Comparison of ENCODE assay signal across 7 mouse cellular contexts in genomic region chr4:86612289-86612620, GRCm38 (mm10). TPM values are rescaled to one million over a fixed set of nuclear protein-coding genes. Genes with fewer than 3 reads are reported as not detected.
DNase-seq lines count a peak whose midpoint lies in the region; ATAC-seq and TF ChIP-seq lines count a peak whose summit lies in the region.

No protein-coding gene starts in this region.

- no peak for TF ChIP-seq CTCF in lung, postnatal 0 days (IDR thresholded peaks at IDR 0.05)

- H3K4me2 ChIP-seq in lung, postnatal 0 days (replicated peaks; ENCODE audit: low read depth, low read length), result peak overlapping the region; percentile 44
- H3K4me2 ChIP-seq in limb, embryonic 13.5 days (replicated peaks), result peak overlapping the region; percentile 82
- peak overlapping the region; percentile 53 for H3K4me2 ChIP-seq in stomach, embryonic 15.5 days

- no peaks in the 10 kb centered on the region for H3K27me3 ChIP-seq in lung, postnatal 0 days (replicated peaks; ENCODE audit: insufficient read depth, low read length)
- H3K27me3 ChIP-seq in erythroblast, embryonic 14.5 days (ENCODE audit: control insufficient read depth), result peaks cover 5% of the 10 kb centered on the region; the same call in 1 of the 2 replicates
- H3K27me3 ChIP-seq in limb, embryonic 13.5 days, result no peaks in the 10 kb centered on the region
- no peaks in the 10 kb centered on the region for H3K27me3 ChIP-seq in stomach, embryonic 15.5 days (replicated peaks)

- no peak; the same call in 1 of the 2 replicates for TF ChIP-seq EP300 in lung, postnatal 0 days (IDR thresholded peaks at IDR 0.05)

- peak overlapping the region; percentile 79 for H3K4me3 ChIP-seq in lung, postnatal 0 days (ENCODE audit: low read depth, low read length)
- peak overlapping the region; percentile 90 for H3K4me3 ChIP-seq in erythroblast, embryonic 14.5 days (replicated peaks)
- H3K4me3 ChIP-seq in limb, embryonic 13.5 days, result peak overlapping the region; percentile 91
- H3K4me3 ChIP-seq in stomach, embryonic 15.5 days (replicated peaks), result peak overlapping the region; percentile 90

- H3K4me1 ChIP-seq in lung, postnatal 0 days (ENCODE audit: insufficient read depth, low read depth, low read length), result no peaks in the 10 kb centered on the region
- H3K4me1 ChIP-seq in erythroblast, embryonic 14.5 days (ENCODE audit: control insufficient read depth), result peaks cover 34% of the 10 kb centered on the region
- H3K4me1 ChIP-seq in limb, embryonic 13.5 days, result peaks cover 6% of the 10 kb centered on the region
- peaks cover 4% of the 10 kb centered on the region; the same call in 1 of the 2 replicates for H3K4me1 ChIP-seq in stomach, embryonic 15.5 days

- peak; percentile 14; the same call in 1 of the 2 replicates for ATAC-seq in lung, postnatal 0 days
- no peak; the same call in 1 of the 2 replicates for ATAC-seq in limb, embryonic 13.5 days (ENCODE audit: low FRiP score, low read depth)
- no peak for ATAC-seq in stomach, embryonic 15.5 days (ENCODE audit: insufficient read depth, low FRiP score, low read depth)
- ATAC-seq in megakaryocyte progenitor cell, adult 5-6 weeks (replicated peaks; ENCODE audit: poor library complexity), result no peak

- WGBS in lung, postnatal 0 days, result 25% methylated on average over 8 of the region's 8 CpGs
- WGBS in limb, embryonic 13.5 days, result 39% methylated on average over 8 of the region's 8 CpGs
- WGBS in stomach, embryonic 15.5 days, result 34% methylated on average over 8 of the region's 8 CpGs

- peak overlapping the region; percentile 52; the same call in 1 of the 2 replicates for H3K9ac ChIP-seq in lung, postnatal 0 days (replicated peaks; ENCODE audit: low read depth)
- peak overlapping the region; percentile 50 for H3K9ac ChIP-seq in limb, embryonic 13.5 days
- peak overlapping the region; percentile 9; the same call in 1 of the 2 replicates for H3K9ac ChIP-seq in stomach, embryonic 15.5 days

- peak overlapping the region; percentile 84 for H3K27ac ChIP-seq in lung, postnatal 0 days (ENCODE audit: low read length)
- H3K27ac ChIP-seq in limb, embryonic 13.5 days, result peak overlapping the region; percentile 74; the same call in 1 of the 2 replicates
- H3K27ac ChIP-seq in stomach, embryonic 15.5 days, result 0 out of 2 replicates have a peak overlapping the region, but pooled peaks have one; percentile 9

- DNase-seq in lung, postnatal 0 days (ENCODE audit: low spot score), result no peak
- no peak for DNase-seq in lung, postnatal 25 days (ENCODE audit: low spot score)
- DNase-seq in layer of hippocampus, adult 11-12 months (ENCODE audit: low spot score), result no peak

- no peaks in the 10 kb centered on the region for H3K9me3 ChIP-seq in lung, postnatal 0 days (ENCODE audit: low read length)
- no peaks in the 10 kb centered on the region for H3K9me3 ChIP-seq in erythroblast, embryonic 14.5 days (ENCODE audit: control insufficient read depth, low read length)
- no peaks in the 10 kb centered on the region for H3K9me3 ChIP-seq in limb, embryonic 13.5 days
- H3K9me3 ChIP-seq in stomach, embryonic 15.5 days, result no peaks in the 10 kb centered on the region

- H3K36me3 ChIP-seq in lung, postnatal 0 days (ENCODE audit: insufficient read depth, low read length), result no peaks in the 10 kb centered on the region
- H3K36me3 ChIP-seq in erythroblast, embryonic 14.5 days (ENCODE audit: control insufficient read depth), result peaks cover 24% of the 10 kb centered on the region
- 0 out of 2 replicates have a peak, but pooled peaks cover under 1% of the 10 kb centered on the region for H3K36me3 ChIP-seq in limb, embryonic 13.5 days
- no peaks in the 10 kb centered on the region for H3K36me3 ChIP-seq in stomach, embryonic 15.5 days

RNA-seq across cellular contexts. Expression of gene Haus6, which starts 0.4 kb away (rescaled TPM):
- 4.7 and 5.3 TPM in 2 replicates for polyA plus RNA-seq in lung, postnatal 0 days (2015; fragmentation: Nextera tagmentation; extraction: Ambion mirVana)
- polyA plus RNA-seq in erythroblast, embryonic 14.5 days (2012), result 1.2 and 1.5 TPM in 2 replicates
- 16.5 and 18.2 TPM in 2 replicates for polyA plus RNA-seq in limb, embryonic 13.5 days (2015; fragmentation: Nextera tagmentation; extraction: Ambion mirVana)
- 14.4 and 14.5 TPM in 2 replicates for polyA plus RNA-seq in stomach, embryonic 15.5 days (2015; fragmentation: Nextera tagmentation; extraction: Ambion mirVana)
- total RNA-seq in megakaryocyte progenitor cell, adult 5-6 weeks (2015), result 22.6 and 26.3 TPM in 2 replicates
- 28.4 and 35.1 TPM in 2 replicates for total RNA-seq in megakaryocyte progenitor cell, adult 5-6 weeks (2017)

RNA-seq across cellular contexts. Expression of gene Rraga, which starts 36.8 kb away (rescaled TPM):
- 57.3 and 60.0 TPM in 2 replicates for polyA plus RNA-seq in lung, postnatal 0 days (2015; fragmentation: Nextera tagmentation; extraction: Ambion mirVana)
- polyA plus RNA-seq in erythroblast, embryonic 14.5 days (2012), result 5.6 and 5.9 TPM in 2 replicates
- 86.9 and 89.2 TPM in 2 replicates for polyA plus RNA-seq in limb, embryonic 13.5 days (2015; fragmentation: Nextera tagmentation; extraction: Ambion mirVana)
- polyA plus RNA-seq in stomach, embryonic 15.5 days (2015; fragmentation: Nextera tagmentation; extraction: Ambion mirVana), result 73.3 and 78.0 TPM in 2 replicates
- 31.0 and 34.5 TPM in 2 replicates for total RNA-seq in megakaryocyte progenitor cell, adult 5-6 weeks (2015)
- 12.4 and 12.5 TPM in 2 replicates for total RNA-seq in megakaryocyte progenitor cell, adult 5-6 weeks (2017)

RNA-seq across cellular contexts. Expression of gene Saxo1, which starts 54.1 kb away (rescaled TPM):
- 0.06 TPM in 1 of 2 replicates, not detected in the other for polyA plus RNA-seq in lung, postnatal 0 days (2015; fragmentation: Nextera tagmentation; extraction: Ambion mirVana)
- not detected in 2 replicates for polyA plus RNA-seq in erythroblast, embryonic 14.5 days (2012)
- polyA plus RNA-seq in limb, embryonic 13.5 days (2015; fragmentation: Nextera tagmentation; extraction: Ambion mirVana), result 0.19 and 0.22 TPM in 2 replicates
- polyA plus RNA-seq in stomach, embryonic 15.5 days (2015; fragmentation: Nextera tagmentation; extraction: Ambion mirVana), result 0.15 TPM in 2 replicates
- not detected in 2 replicates for total RNA-seq in megakaryocyte progenitor cell, adult 5-6 weeks (2015)
- not detected in 2 replicates for total RNA-seq in megakaryocyte progenitor cell, adult 5-6 weeks (2017)

RNA-seq across cellular contexts. Expression of gene Plin2, which starts 57.6 kb away (rescaled TPM):
- polyA plus RNA-seq in lung, postnatal 0 days (2015; fragmentation: Nextera tagmentation; extraction: Ambion mirVana), result 220 and 252 TPM in 2 replicates
- 9.5 and 11.1 TPM in 2 replicates for polyA plus RNA-seq in erythroblast, embryonic 14.5 days (2012)
- 86.6 and 88.0 TPM in 2 replicates for polyA plus RNA-seq in limb, embryonic 13.5 days (2015; fragmentation: Nextera tagmentation; extraction: Ambion mirVana)
- 76.3 and 82.3 TPM in 2 replicates for polyA plus RNA-seq in stomach, embryonic 15.5 days (2015; fragmentation: Nextera tagmentation; extraction: Ambion mirVana)
- total RNA-seq in megakaryocyte progenitor cell, adult 5-6 weeks (2015), result 40.5 and 58.5 TPM in 2 replicates
- 75.9 and 78.3 TPM in 2 replicates for total RNA-seq in megakaryocyte progenitor cell, adult 5-6 weeks (2017)

Comparison
In these comparisons a context has a peak if more than half of its experiments do, and no peak if none do; other contexts are left out.
1. H3K27ac ChIP-seq: peak in every context shown above with its lines; median percentile 84 in lung, postnatal 0 days; 74 in limb, embryonic 13.5 days; 9 in stomach, embryonic 15.5 days.